Mouse (Mus musculus): Measurements from ENCODE around the gene Zfp609.
A peak's percentile ranks its signal among the peaks of the same experiment; 100 is the strongest.
"Not testable (repeated sequence)": the region's sequence is repeated elsewhere in the genome, so short reads cannot be mapped to it uniquely, and the experiment has no call there.

The Zfp609 gene

GRCm38 (mm10) chr9:65703241-65703640 is 124.1 kb downstream of the Zfp609 start:
- DNase-seq, result no peak

- no peak for DNase-seq
Observed at GRCm38 (mm10) chr9:65702286-65702685, 125.1 kb downstream of the Zfp609 start.

- DNase-seq, result no peak
Observed at GRCm38 (mm10) chr9:65700504-65700903, 126.9 kb downstream of the Zfp609 start.

- no peak for DNase-seq
Observed at GRCm38 (mm10) chr9:65697992-65698391, 129.4 kb downstream of the Zfp609 start.

GRCm38 (mm10) chr9:65697356-65697755 is 130.0 kb downstream of the Zfp609 start:
- DNase-seq, result no peak

GRCm38 (mm10) chr9:65696337-65696736 is 131.0 kb downstream of the Zfp609 start:
- DNase-seq, result peak; percentile 45

- peak; percentile 66 for DNase-seq
Observed at GRCm38 (mm10) chr9:65695646-65696045, 131.7 kb downstream of the Zfp609 start.

GRCm38 (mm10) chr9:65692959-65693603 is 134.3 kb downstream of the Zfp609 start:
- DNase-seq, result no peak

- no peak for DNase-seq
Observed at GRCm38 (mm10) chr9:65692466-65692865, 134.9 kb downstream of the Zfp609 start.

GRCm38 (mm10) chr9:65689869-65690268 is 137.5 kb downstream of the Zfp609 start:
- DNase-seq, result not testable (repeated sequence)

- DNase-seq, result no peak
Observed at GRCm38 (mm10) chr9:65684704-65685103, 142.7 kb downstream of the Zfp609 start.

- DNase-seq, result no peak
Observed at GRCm38 (mm10) chr9:65682994-65683393, 144.4 kb downstream of the Zfp609 start.

GRCm38 (mm10) chr9:65682183-65682582 is 145.2 kb downstream of the Zfp609 start:
- DNase-seq, result no peak

GRCm38 (mm10) chr9:65681634-65681940 is 145.8 kb downstream of the Zfp609 start:
- no peak for DNase-seq

- DNase-seq, result no peak
Observed at GRCm38 (mm10) chr9:65680938-65681633, 146.3 kb downstream of the Zfp609 start.

- DNase-seq, result peak; percentile 41
Observed at GRCm38 (mm10) chr9:65679181-65679761, 148.1 kb downstream of the Zfp609 start.

- peak; percentile 36 for DNase-seq
Observed at GRCm38 (mm10) chr9:65677119-65677462, 150.3 kb downstream of the Zfp609 start.

- peak; percentile 97 for DNase-seq
Observed at GRCm38 (mm10) chr9:65676358-65677118, 150.8 kb downstream of the Zfp609 start.

GRCm38 (mm10) chr9:65675461-65676357 is 151.7 kb downstream of the Zfp609 start:
- DNase-seq, result peak; percentile 48

- no peak for DNase-seq
Observed at GRCm38 (mm10) chr9:65672996-65673395, 154.4 kb downstream of the Zfp609 start.

- DNase-seq, result no peak
Observed at GRCm38 (mm10) chr9:65671431-65671931, 155.9 kb downstream of the Zfp609 start.

- DNase-seq, result no peak
Observed at GRCm38 (mm10) chr9:65667701-65668100, 159.7 kb downstream of the Zfp609 start, which contains the start of gene Oaz2. Gene Oaz2, plus strand, starts transcription at chr9:65668001.
